Mouse (Mus musculus) cerebellum, adult 2 months (tissue): ENCODE results near the gene Tmem39b. TPM values are rescaled to one million over a fixed set of nuclear protein-coding genes. Genes with fewer than 3 reads are reported as not detected.
"Not testable (repeated sequence)": the region's sequence is repeated elsewhere in the genome, so short reads cannot be mapped to it uniquely, and the experiment has no call there.

Experiments
- DNase-seq, 2 experiments: peaks; one replicate each; pipeline ENCODE4 v3.0.0; 2021
- H3K27ac ChIP-seq: fragments of 200-500 bp; 2 replicates; pipeline ENCODE4 v1.5.1; 2012; ENCODE audit warnings: low read length, control low read depth, inconsistent platforms; ENCODE audit not compliant: insufficient read depth
- H3K27me3 ChIP-seq: fragments of 200-500 bp; 2 replicates; pipeline ENCODE4 v1.6.1; 2012; ENCODE audit warnings: inconsistent platforms, mild to moderate bottlenecking, low read length, moderate library complexity; ENCODE audit not compliant: control insufficient read depth, insufficient read depth
- H3K4me1 ChIP-seq: fragments of 200-500 bp; 2 replicates; pipeline ENCODE4 v1.6.1; 2011; ENCODE audit warnings: low read length; ENCODE audit not compliant: control insufficient read depth, insufficient read depth
- H3K4me3 ChIP-seq: fragments of 200-500 bp; replicated peaks from 2 replicates; pipeline ENCODE3; 2011; ENCODE audit warnings: mild to moderate bottlenecking, low read depth, low read length, control low read depth; ENCODE audit not compliant: insufficient read depth
- CTCF ChIP-seq: fragments of 200-500 bp; IDR thresholded peaks from 2 replicates; pipeline ENCODE4 v1.5.1; 2011; ENCODE audit warnings: low read depth, mild to moderate bottlenecking, control low read depth, low read length, moderate library complexity, borderline replicate concordance; ENCODE audit not compliant: insufficient read depth
- POLR2A ChIP-seq: fragments of 200-500 bp; IDR thresholded peaks from 2 replicates; pipeline ENCODE4 v1.6.1; 2011; ENCODE audit warnings: low read length, control low read depth, borderline replicate concordance; ENCODE audit not compliant: insufficient read depth
- WGBS: fragments of 180-500 bp; shearing (Covaris S2); methylation state at CpG from one replicate; pipeline ENCODE4 v1.1.7; 2018; 5-methylcytosine and 5-hydroxymethylcytosine counted together
- polyA plus RNA-seq: library from polyadenylated mRNA; depleted of rRNA; stranded (reverse); fragments of >200 nt; gene quantifications from 2 replicates; pipeline ENCODE4 v1.2.3, GENCODE M21; 2012

Tmem39b gene
- polyA plus RNA-seq, 1 experiment, result 13.8 TPM

DNA sequence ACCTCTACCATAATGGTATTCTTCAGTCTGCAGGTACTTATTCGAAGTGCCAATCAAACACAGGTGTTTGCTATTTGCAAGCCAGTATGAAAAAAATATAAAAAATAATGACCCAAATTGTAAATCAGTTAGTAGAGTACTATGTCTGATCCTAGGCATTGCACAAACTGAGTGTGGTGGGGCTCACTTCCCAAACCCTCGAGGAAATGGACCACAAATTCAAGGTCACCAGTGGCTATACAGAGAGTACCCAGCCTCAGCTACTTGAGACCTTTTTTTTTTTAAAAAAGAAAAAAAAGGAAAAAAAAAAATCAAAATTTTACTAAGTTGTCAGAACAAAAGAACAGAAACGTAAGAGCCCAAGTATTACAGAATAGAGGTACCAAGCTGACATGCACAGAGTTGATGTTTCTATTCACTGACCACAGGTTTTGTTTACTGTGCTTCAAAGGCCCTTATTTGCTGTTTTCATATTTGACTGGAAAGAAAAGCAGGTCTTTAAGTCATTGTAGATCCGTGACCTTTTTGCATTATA, 42.5 kb upstream of the Tmem39b start:
- Histone ChIP-seq H3K27ac (no peak overlapping the region), H3K4me1 (no peaks in the 10 kb centered on the region; the same call in 1 of the 2 replicates), H3K4me3 (no peak overlapping the region), H3K27me3 (no peaks in the 10 kb centered on the region)
- TF ChIP-seq POLR2A, result no peak
- TF ChIP-seq CTCF, result no peak
- 63% methylated on average over 4 of the region's 4 CpGs for WGBS
- DNase-seq, result no peak

DNA sequence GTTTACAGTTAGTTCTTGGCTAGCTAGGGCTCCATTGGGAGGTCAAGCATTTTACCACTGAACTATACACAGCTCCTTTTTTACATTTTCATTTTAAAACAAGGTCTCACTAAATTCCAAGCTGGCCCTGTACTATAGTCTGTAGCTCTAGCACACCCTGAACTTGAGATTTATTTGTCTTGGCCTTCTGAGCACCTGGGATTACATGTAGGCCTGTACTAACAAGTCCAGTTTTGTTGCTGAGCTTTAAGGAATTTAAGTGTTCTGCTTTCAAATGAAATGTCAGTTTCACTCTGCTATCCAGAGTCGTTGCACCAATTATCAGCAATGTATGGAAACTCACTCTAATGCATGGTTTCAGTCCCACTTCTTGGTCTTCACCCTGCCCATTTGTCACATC, 39.5 kb upstream of the Tmem39b start:
- Histone ChIP-seq H3K4me1 (no peaks in the 10 kb centered on the region; the same call in 1 of the 2 replicates), H3K27ac (no peak overlapping the region), H3K4me3 (no peak overlapping the region), H3K27me3 (no peaks in the 10 kb centered on the region)
- 83% methylated on average over 1 of the region's 1 CpGs for WGBS
- DNase-seq, result no peak
- TF ChIP-seq CTCF (no peak), POLR2A (no peak)

DNA sequence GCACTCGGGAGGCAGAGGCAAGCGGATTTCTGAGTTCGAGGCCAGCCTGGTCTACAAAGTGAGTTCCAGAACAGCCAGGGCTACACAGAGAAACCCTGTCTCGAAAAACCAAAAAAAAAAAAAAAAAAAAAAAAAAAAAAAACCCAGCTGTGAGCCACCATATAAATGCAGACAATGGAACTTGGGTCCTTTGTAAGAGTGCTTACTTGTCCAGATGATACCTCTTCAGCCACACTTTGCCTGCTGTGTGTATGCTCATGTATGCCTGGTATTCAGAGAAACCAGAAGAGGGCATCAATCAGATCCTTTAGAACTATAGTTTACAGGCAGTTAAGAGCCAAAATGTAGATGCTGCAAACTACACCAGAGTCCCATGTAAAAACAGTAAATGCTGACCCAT, 38.8 kb upstream of the Tmem39b start:
- not testable (repeated sequence) for H3K27ac ChIP-seq, H3K4me3 ChIP-seq, DNase-seq, H3K27me3 ChIP-seq, H3K4me1 ChIP-seq
- WGBS, result 88% methylated on average over 4 of the region's 4 CpGs

DNA sequence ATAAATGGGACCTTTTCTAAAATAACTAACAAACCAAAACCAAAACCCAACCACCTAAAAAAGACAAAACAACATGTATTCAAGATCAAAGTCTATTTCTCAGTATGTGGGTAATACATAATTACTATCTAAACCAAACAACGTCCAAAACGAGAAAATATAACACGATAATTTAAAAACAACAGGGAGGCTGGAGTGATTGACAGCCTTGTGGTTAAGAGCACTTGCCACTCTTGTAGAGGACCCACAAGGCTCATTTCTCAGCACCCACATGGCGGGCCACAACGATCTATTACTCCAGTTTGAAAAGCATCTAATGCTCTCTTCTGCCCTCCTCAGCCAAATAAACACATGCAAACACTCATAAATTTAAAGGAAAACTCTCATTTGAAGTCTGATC, 34.8 kb upstream of the Tmem39b start:
- no peak for TF ChIP-seq CTCF
- no peak for TF ChIP-seq POLR2A
- 73% methylated on average over 5 of the region's 5 CpGs for WGBS

GRCm38 (mm10) chr4:129716310-129716709, 19.7 kb upstream of the Tmem39b start:
- DNase-seq, result no peak
- Histone ChIP-seq H3K4me1 (no peaks in the 10 kb centered on the region), H3K27me3 (no peaks in the 10 kb centered on the region), H3K27ac (no peak overlapping the region), H3K4me3 (no peak overlapping the region)
- 91% methylated on average over 9 of the region's 9 CpGs for WGBS
- TF ChIP-seq POLR2A, result no peak
- no peak for TF ChIP-seq CTCF

More for the DNA sequence above, 34.8 kb upstream of the Tmem39b start:
- Histone ChIP-seq H3K27me3 (no peaks in the 10 kb centered on the region), H3K4me1 (no peaks in the 10 kb centered on the region), H3K27ac (no peak overlapping the region), H3K4me3 (no peak overlapping the region)
- DNase-seq, result no peak

GRCm38 (mm10) chr4:129709486-129710129, 13.0 kb upstream of the Tmem39b start:
- H3K4me1 ChIP-seq, result no peaks in the 10 kb centered on the region
- H3K4me3 ChIP-seq, result no peak overlapping the region
- no peak for TF ChIP-seq POLR2A
- H3K27ac ChIP-seq, result no peak overlapping the region
- H3K27me3 ChIP-seq, result no peaks in the 10 kb centered on the region
- WGBS, result 58% methylated on average over 8 of the region's 8 CpGs
- DNase-seq, result no peak

DNA sequence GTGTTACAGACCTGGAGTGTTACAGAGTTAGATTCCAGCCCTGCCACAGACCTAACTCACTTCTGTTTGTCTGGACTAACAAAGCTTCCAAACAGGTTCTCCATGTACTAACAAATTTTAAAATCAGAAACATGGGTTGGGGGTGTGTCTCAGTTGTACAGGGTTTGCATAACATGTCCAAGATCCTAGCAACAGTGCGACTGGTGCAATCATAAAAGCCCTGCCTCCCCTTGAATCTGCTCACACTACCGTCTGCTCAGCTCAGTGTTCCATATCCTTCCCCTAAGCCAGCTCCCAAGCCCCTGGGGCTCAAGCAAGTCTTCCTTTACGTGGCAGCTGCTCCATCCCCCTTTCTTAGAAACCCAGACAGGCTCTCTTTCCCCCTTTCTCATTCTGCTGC, 10.1 kb upstream of the Tmem39b start:
- TF ChIP-seq POLR2A, result no peak
- TF ChIP-seq CTCF, result no peak
- Histone ChIP-seq H3K27me3 (no peaks in the 10 kb centered on the region), H3K4me1 (no peaks in the 10 kb centered on the region; the same call in none of the 2 replicates), H3K27ac (no peak overlapping the region), H3K4me3 (no peak overlapping the region)
- WGBS, result 41% methylated on average over 3 of the region's 3 CpGs
- no peak for DNase-seq

GRCm38 (mm10) chr4:129702454-129702853, 5.8 kb upstream of the Tmem39b start:
- Histone ChIP-seq H3K4me3 (no peak overlapping the region), H3K4me1 (peaks cover 2% of the 10 kb centered on the region), H3K27me3 (no peaks in the 10 kb centered on the region), H3K27ac (no peak overlapping the region)
- WGBS, result 13% methylated on average over 11 of the region's 11 CpGs
- TF ChIP-seq CTCF (no peak), POLR2A (no peak)
- DNase-seq, result peak; percentile 25 to 27
